Comparison of ENCODE assay signal across 18 mouse cellular contexts in genomic region chr10:43817522-43818198, GRCm38 (mm10).
"Had no signal": no experiment of that assay in that cellular context is flagged by ENCODE, and none has a peak within 500 bp of the region (broad histone marks: within the 10 kb centered on the region; RNA-seq: fewer than 3 reads in every experiment).

No protein-coding gene starts in this region.

- H3K9me3 ChIP-seq: lung, embryonic 15.5 days; megakaryocyte, embryonic 14.5 days; midbrain, embryonic 13.5 days; midbrain, embryonic 15.5 days; neural tube, embryonic 12.5 days; stomach, embryonic 15.5 days had no signal

- H3K4me1 ChIP-seq: midbrain, embryonic 13.5 days; midbrain, embryonic 15.5 days; neural tube, embryonic 12.5 days had no signal

- DNase-seq: lung, adult 2 months; lung, postnatal 14 days; lung, postnatal 36 days; right cerebral cortex, postnatal 14 days; thymus, adult 2 months; thymus, postnatal 25 days; thymus, postnatal 4 days had no signal

- H3K36me3 ChIP-seq: lung, embryonic 15.5 days; midbrain, embryonic 13.5 days; midbrain, embryonic 15.5 days; neural tube, embryonic 12.5 days; stomach, embryonic 15.5 days had no signal

- H3K4me3 ChIP-seq: lung, embryonic 15.5 days; megakaryocyte, embryonic 14.5 days; midbrain, embryonic 13.5 days; midbrain, embryonic 15.5 days; neural tube, embryonic 12.5 days; stomach, embryonic 15.5 days had no signal

- H3K27ac ChIP-seq: liver, embryonic 14.5 days; lung, embryonic 15.5 days; macrophage; midbrain, embryonic 13.5 days; midbrain, embryonic 15.5 days; neural tube, embryonic 12.5 days; stomach, embryonic 15.5 days; stomach, postnatal 0 days had no signal

- H3K4me2 ChIP-seq: lung, embryonic 15.5 days; midbrain, embryonic 11.5 days; midbrain, embryonic 13.5 days; midbrain, embryonic 15.5 days; neural tube, embryonic 12.5 days; stomach, embryonic 15.5 days had no signal

- ATAC-seq: lung, postnatal 0 days; midbrain, embryonic 13.5 days; midbrain, embryonic 15.5 days had no signal

- H3K27me3 ChIP-seq: lung, embryonic 15.5 days; megakaryocyte, embryonic 14.5 days; midbrain, embryonic 13.5 days; midbrain, embryonic 15.5 days; neural tube, embryonic 12.5 days; stomach, embryonic 15.5 days had no signal

- H3K9ac ChIP-seq: liver, embryonic 14.5 days; lung, embryonic 15.5 days; midbrain, embryonic 13.5 days; midbrain, embryonic 15.5 days; neural tube, embryonic 12.5 days; stomach, embryonic 15.5 days had no signal
